Mouse (Mus musculus) heart, embryonic 14.5 days (tissue): ENCODE measurements at regions not wholly inside any gene's neighbourhood (a gene's known extent, or its start where the extent isn't known, plus 50 kb on each side); places are given as distances from the start of the nearest gene placed in this dataset.

ENCODE experiments used
- ATAC-seq: fragments of 200-750 bp; cut with Nextera tagmentation; 2 replicates; pipeline ENCODE4 v1.8.0; 2017; ENCODE audit warnings: low read depth, moderate TSS enrichment; ENCODE audit not compliant: insufficient number of reproducible peaks, insufficient read depth, low FRiP score
- H3K27ac ChIP-seq, 2 experiments: fragments of 200-500 bp in 1 of 2; fragments of 300-500 bp in 1 of 2; sonication (generic) in 1 of 2; replicated peaks in 1 of 2; 2 replicates each; pipeline ENCODE4 v1.5.1; 2012 to 2014; ENCODE audit warnings: low read depth in 2 of 2, low read length in 2 of 2, control low read depth in 1 of 2, mild to moderate bottlenecking in 1 of 2, mixed read lengths in 1 of 2; ENCODE audit not compliant: control insufficient read depth in 1 of 2, insufficient read depth in 1 of 2
- H3K27me3 ChIP-seq: fragments of 300-500 bp; sonication (generic); 2 replicates; pipeline ENCODE4 v1.6.1; 2014; ENCODE audit warnings: mild to moderate bottlenecking, low read length, control low read depth; ENCODE audit not compliant: control insufficient read depth, insufficient read depth
- H3K36me3 ChIP-seq: fragments of 300-500 bp; sonication (generic); 2 replicates; pipeline ENCODE4 v1.6.1; 2014; ENCODE audit warnings: mild to moderate bottlenecking, control low read depth, low read length, mixed read lengths; ENCODE audit not compliant: control insufficient read depth, insufficient read depth
- H3K4me1 ChIP-seq, 2 experiments: fragments of 200-500 bp in 1 of 2; fragments of 300-500 bp in 1 of 2; sonication (generic) in 1 of 2; 2 replicates each; pipeline ENCODE4 v1.6.1; 2012 to 2014; ENCODE audit warnings: low read length in 2 of 2, control low read depth in 1 of 2, mixed read lengths in 1 of 2; ENCODE audit not compliant: control insufficient read depth in 2 of 2, insufficient read depth in 2 of 2
- H3K4me2 ChIP-seq: fragments of 300-500 bp; sonication (generic); 2 replicates; pipeline ENCODE4 v1.6.1; 2014; ENCODE audit warnings: mild to moderate bottlenecking, low read length
- H3K4me3 ChIP-seq, 2 experiments: fragments of 200-500 bp in 1 of 2; fragments of 300-500 bp in 1 of 2; sonication (generic) in 1 of 2; 2 replicates each; pipeline ENCODE4 v1.5.1; 2012 to 2014; ENCODE audit warnings: low read length in 2 of 2, mild to moderate bottlenecking in 2 of 2, control low read depth in 1 of 2, low read depth in 1 of 2, moderate library complexity in 1 of 2; ENCODE audit not compliant: control insufficient read depth in 1 of 2, insufficient read depth in 1 of 2
- H3K9ac ChIP-seq: fragments of 300-500 bp; sonication (generic); 2 replicates; pipeline ENCODE4 v1.6.1; 2014; ENCODE audit warnings: mild to moderate bottlenecking, low read length
- H3K9me3 ChIP-seq: fragments of 300-500 bp; sonication (generic); 2 replicates; pipeline ENCODE4 v1.6.1; 2016; ENCODE audit warnings: low read length, control low read depth; ENCODE audit not compliant: control insufficient read depth
- WGBS: fragments of 180-500 bp; shearing (Covaris S2); extraction: QIAGEN DNeasy Blood & Tissue Kit; methylation state at CpG from one replicate; pipeline ENCODE4 v1.1.7; 2014; 5-methylcytosine and 5-hydroxymethylcytosine counted together

GRCm38 (mm10) chr3:149324088-149324487 is 333.7 kb upstream of the Adgrl2 start:
- H3K4me2 ChIP-seq, result no peak overlapping the region
- H3K27me3 ChIP-seq, result no peaks in the 10 kb centered on the region
- H3K9me3 ChIP-seq, result no peaks in the 10 kb centered on the region; the same call in 1 of the 2 replicates
- no peaks in the 10 kb centered on the region for H3K4me1 ChIP-seq
- no peak overlapping the region for H3K9ac ChIP-seq
- H3K4me3 ChIP-seq, result no peak overlapping the region
- H3K27ac ChIP-seq, result no peak overlapping the region
- H3K36me3 ChIP-seq, result no peaks in the 10 kb centered on the region
- no peak for ATAC-seq
- WGBS, result 89% methylated on average over 2 of the region's 2 CpGs

- no peaks in the 10 kb centered on the region; the same call in 1 of the 2 replicates for H3K9me3 ChIP-seq
- 46% methylated on average over 9 of the region's 9 CpGs for WGBS
- H3K4me3 ChIP-seq, result no peak overlapping the region
- no peak for ATAC-seq
- H3K4me2 ChIP-seq, result no peak overlapping the region
- no peaks in the 10 kb centered on the region for H3K27me3 ChIP-seq
- H3K36me3 ChIP-seq, result no peaks in the 10 kb centered on the region
- H3K9ac ChIP-seq, result no peak overlapping the region
- H3K27ac ChIP-seq, result no peak overlapping the region
- H3K4me1 ChIP-seq, result no peaks in the 10 kb centered on the region
Observed at GRCm38 (mm10) chr3:149318728-149319127, 328.4 kb upstream of the Adgrl2 start.

GRCm38 (mm10) chr3:149314258-149314657 is 323.9 kb upstream of the Adgrl2 start:
- no peak overlapping the region for H3K27ac ChIP-seq
- H3K36me3 ChIP-seq, result no peaks in the 10 kb centered on the region
- no peak overlapping the region for H3K4me3 ChIP-seq
- H3K4me2 ChIP-seq, result no peak overlapping the region
- H3K9me3 ChIP-seq, result no peaks in the 10 kb centered on the region
- H3K27me3 ChIP-seq, result no peaks in the 10 kb centered on the region
- no peak for ATAC-seq
- no peak overlapping the region for H3K9ac ChIP-seq
- H3K4me1 ChIP-seq, result no peaks in the 10 kb centered on the region
- WGBS, result 58% methylated on average over 4 of the region's 4 CpGs

- Histone ChIP-seq H3K4me3 (no peak overlapping the region), H3K9me3 (no peaks in the 10 kb centered on the region), H3K4me1 (no peaks in the 10 kb centered on the region), H3K9ac (no peak overlapping the region), H3K4me2 (no peak overlapping the region), H3K27ac (no peak overlapping the region), H3K36me3 (no peaks in the 10 kb centered on the region), H3K27me3 (no peaks in the 10 kb centered on the region)
- WGBS, result 87% methylated on average over 6 of the region's 6 CpGs
- no peak for ATAC-seq
Observed at GRCm38 (mm10) chr3:149313217-149313616, 322.9 kb upstream of the Adgrl2 start.

- H3K27me3 ChIP-seq, result no peaks in the 10 kb centered on the region
- whole genome bisulfite sequencing, result 87% methylated on average over 8 of the region's 8 CpGs
- H3K36me3 ChIP-seq, result no peaks in the 10 kb centered on the region
- H3K4me1 ChIP-seq, result no peaks in the 10 kb centered on the region; a peak in 1 of 4 replicates
- no peaks in the 10 kb centered on the region for H3K9me3 ChIP-seq
- ATAC-seq, result no peak
- H3K4me3 ChIP-seq, result no peak overlapping the region
- H3K27ac ChIP-seq, result no peak overlapping the region
- H3K9ac ChIP-seq, result no peak overlapping the region
- no peak overlapping the region for H3K4me2 ChIP-seq
Observed at GRCm38 (mm10) chr3:149311576-149311975, 321.2 kb upstream of the Adgrl2 start.

- ATAC-seq, result no peak
- Histone ChIP-seq H3K9ac (no peak overlapping the region), H3K27me3 (no peaks in the 10 kb centered on the region), H3K4me1 (no peaks in the 10 kb centered on the region; a peak in 1 of 4 replicates), H3K9me3 (no peaks in the 10 kb centered on the region), H3K4me3 (no peak overlapping the region), H3K4me2 (no peak overlapping the region), H3K27ac (no peak overlapping the region), H3K36me3 (no peaks in the 10 kb centered on the region)
- WGBS, result 74% methylated on average over 3 of the region's 3 CpGs
Observed at GRCm38 (mm10) chr3:149306709-149307108, 316.4 kb upstream of the Adgrl2 start.

- Histone ChIP-seq H3K9me3 (no peaks in the 10 kb centered on the region), H3K9ac (no peak overlapping the region), H3K4me2 (no peak overlapping the region), H3K36me3 (no peaks in the 10 kb centered on the region), H3K4me3 (no peak overlapping the region), H3K27me3 (no peaks in the 10 kb centered on the region), H3K27ac (no peak overlapping the region), H3K4me1 (no peaks in the 10 kb centered on the region; a peak in 1 of 4 replicates)
- WGBS, result 67% methylated on average over 5 of the region's 5 CpGs
- no peak for ATAC-seq
Observed at GRCm38 (mm10) chr3:149306291-149306690, 315.9 kb upstream of the Adgrl2 start.

GRCm38 (mm10) chr3:149305440-149305839 is 315.1 kb upstream of the Adgrl2 start:
- no peaks in the 10 kb centered on the region for H3K9me3 ChIP-seq
- no peak overlapping the region for H3K4me2 ChIP-seq
- H3K4me3 ChIP-seq, result no peak overlapping the region
- no peaks in the 10 kb centered on the region for H3K27me3 ChIP-seq
- H3K36me3 ChIP-seq, result no peaks in the 10 kb centered on the region
- no peak for ATAC-seq
- H3K9ac ChIP-seq, result no peak overlapping the region
- WGBS, result 85% methylated on average over 5 of the region's 5 CpGs
- H3K27ac ChIP-seq, result no peak overlapping the region
- no peaks in the 10 kb centered on the region; a peak in 1 of 4 replicates for H3K4me1 ChIP-seq
